Mouse (Mus musculus) retina, postnatal 1 day (tissue): ENCODE measurements around the gene Qk.
A peak's percentile ranks its signal among the peaks of the same experiment; 100 is the strongest.

Experiments
- DNase-seq: peaks from one replicate; pipeline ENCODE4 v3.0.0-alpha.2; 2012

The Qk gene

DNA sequence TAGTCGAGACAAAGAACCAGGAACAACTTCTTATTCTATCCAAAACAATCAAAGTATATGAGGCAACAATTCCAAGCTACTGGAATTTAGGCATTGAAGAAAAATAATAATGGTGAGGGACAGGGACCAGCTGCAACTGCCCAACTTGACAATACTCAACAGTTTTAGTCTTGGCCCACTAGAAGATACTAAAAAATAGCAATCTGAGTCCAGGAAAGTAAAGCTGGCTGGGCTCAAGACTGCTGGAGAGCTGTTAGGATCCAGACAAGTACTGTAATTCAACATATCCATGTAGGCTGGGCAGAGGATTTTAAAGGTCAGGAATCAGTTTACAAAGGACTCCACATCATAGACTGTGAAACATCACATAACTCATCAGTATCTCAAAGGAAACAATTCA, 79.6 kb downstream of the Qk start:
- no peak for DNase-seq

DNA sequence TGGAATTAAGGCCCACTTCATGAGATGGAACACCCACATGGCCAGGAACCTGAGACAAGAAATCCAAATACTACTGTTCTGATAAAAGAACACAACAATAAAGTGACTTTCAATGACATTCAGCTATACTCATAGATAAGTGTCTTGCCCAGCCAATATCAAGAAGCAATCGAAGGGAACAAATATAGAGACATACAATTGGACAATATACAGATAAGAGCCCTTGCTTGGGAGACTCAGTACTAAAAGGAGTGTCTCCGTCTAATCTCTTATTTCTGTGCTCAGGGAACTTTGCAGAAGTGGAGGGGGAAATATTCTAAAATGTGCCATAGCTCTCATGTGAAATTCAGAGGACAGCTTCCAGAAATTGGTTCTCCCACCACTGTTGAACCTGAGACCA, 83.1 kb downstream of the Qk start:
- no peak for DNase-seq

DNA sequence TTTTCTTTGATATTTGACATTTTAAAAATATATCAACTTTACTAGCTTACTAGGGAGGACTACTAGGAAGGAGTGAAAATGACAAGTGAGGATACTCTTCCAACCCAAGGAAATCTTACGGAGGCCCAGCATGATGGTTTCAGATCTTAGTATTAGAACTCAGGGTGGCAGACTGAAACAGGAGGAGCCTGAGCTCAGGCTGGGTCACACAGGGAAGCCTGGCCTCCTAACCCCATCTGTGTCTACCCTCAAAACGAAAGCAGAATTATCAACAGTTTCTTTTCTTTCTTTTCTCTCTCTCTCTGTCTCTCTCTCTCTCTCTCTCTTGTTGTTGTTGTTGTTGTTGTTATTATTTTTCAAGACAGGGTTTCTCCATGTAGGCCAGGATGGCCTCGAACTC, 87.2 kb downstream of the Qk start:
- no peak for DNase-seq

DNA sequence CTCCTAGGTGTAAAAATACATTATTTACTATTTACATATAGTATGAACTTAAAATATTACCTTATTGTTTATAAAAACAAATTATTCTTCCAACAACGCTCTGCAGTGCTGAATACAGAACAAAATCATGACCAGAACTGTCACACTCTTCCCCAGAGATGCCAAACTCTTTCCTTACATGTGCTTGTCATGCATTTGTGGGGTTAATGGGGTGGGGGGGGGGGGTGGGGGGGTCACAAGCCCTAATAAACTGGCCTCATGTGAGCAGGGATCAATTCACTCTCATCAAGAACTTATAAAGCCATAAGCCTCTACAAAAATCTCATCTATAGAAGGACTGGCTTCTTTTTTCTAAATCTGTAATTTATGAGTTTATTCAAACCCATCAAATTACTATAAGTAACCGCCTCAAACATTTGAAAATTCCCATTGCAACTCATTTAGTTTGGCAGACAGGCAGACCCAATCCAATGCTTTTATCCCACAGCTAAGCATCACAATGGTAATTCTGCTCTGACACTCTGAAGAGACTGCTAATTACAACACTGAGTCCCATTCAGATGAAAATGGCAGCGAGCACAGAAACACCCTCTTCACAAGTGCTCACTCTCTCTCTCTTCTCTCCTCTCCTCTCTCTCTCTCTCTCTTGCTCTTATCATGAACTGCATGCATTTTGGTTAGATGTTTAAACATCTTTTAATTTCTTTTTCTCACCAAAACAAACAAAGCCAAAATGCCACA, 91.7 kb downstream of the Qk start:
- peak; percentile 11 for DNase-seq

DNA sequence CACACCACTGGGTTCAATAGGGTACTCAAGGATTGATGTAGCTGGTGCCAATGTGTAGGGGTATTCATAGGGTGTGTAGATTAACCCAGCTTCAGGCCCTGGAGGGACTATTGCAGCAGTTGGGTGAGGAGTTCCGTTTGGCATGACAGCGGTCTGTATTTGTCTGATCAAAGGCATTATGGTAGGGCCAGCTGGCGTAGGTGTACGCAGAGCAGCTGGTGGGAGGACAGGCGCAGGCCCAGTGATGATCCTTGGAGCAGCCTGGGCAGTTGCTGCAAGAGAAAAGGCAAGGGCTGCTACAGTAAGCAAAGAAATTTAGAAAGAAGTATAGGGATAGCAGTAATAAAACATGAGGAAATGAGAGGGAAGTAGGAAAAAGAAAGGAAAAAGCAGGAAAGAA, 103.5 kb downstream of the Qk start:
- no peak for DNase-seq

DNA sequence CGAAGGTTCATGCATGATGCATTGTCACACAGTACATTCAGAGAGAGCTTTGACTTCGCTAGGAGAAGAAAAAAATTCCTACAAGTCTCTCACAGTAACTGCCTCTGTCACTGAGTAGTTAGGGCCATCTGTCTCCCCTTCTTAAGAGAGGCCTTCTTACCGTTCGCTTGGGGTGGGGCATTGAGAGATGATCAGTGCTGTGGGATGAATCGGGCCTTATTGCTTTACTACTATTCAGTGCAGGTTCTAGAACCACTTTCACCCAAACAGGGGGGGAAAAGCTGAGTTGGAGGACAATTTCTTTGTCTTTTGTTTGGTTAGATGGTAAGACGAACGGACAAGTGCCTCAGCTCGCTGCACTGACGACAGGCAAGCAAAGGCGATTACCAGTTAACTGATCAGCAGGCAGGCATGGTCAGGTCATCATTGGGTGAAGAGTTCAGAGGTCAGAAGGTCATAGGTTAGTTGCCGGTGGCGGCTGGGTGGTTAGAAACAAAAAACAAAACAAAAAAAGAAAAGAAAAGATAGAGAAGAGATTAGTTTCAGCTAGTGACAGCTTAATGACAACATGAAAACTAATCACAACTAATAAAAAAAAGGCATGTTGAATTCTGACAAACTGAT, 110.4 kb downstream of the Qk start:
- DNase-seq: peak; percentile 43

DNA sequence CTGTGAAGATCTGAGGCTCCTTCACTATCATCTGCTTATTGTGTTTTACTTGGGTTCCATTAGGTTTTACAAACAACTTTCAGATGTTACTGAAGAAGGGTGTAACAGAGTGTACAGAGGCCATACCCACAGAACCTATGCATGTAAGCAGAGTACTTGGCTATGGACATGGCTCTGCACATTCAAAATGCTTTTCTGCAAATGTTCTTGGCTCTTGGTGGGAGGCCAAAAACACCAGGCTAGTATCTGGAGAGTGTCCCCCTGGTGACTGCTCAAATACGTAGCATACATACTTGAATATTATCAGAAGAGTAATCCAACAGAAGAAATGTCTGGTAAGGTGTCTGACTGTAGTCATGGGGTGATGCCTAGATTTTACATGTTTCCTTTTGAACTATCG, 121.0 kb downstream of the Qk start:
- DNase-seq: no peak

DNA sequence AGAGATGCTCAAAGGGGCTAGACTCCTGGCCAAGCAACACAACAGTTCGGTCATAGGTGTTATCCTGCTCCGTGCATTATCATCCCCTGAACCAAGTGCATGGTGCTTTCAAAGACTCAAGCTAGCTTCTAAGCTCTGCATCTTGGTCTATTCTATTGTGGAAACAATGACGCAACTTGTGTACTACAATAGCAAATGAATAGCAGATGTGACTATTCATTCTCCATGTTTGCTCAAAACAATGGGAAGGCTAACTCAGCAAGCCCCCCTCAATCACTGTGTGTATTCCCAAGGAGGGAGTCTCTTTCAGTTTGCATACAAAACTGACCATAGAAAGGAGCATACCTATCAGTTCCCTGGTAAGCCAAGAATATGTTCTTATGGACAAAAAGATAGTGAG, 121.4 kb downstream of the Qk start:
- no peak for DNase-seq

DNA sequence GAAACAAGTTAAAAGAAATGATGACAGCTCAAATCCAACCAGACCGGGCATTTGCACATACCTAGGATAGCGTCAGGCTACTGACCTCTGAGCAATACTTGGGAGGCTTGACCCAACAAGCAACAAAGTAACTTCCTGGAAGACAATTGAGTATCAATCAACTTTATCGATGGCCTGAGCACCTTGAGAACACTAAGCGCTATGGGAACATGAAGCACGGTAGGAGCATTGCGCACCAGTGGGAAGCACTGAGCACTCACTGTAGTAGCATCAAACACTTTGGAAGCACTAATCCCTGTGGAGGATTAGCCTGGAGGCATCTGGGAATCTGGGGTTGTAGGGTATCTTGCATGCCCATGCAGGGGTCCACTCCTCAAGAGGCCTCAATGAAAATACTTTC, 124.0 kb downstream of the Qk start:
- DNase-seq: no peak

DNA sequence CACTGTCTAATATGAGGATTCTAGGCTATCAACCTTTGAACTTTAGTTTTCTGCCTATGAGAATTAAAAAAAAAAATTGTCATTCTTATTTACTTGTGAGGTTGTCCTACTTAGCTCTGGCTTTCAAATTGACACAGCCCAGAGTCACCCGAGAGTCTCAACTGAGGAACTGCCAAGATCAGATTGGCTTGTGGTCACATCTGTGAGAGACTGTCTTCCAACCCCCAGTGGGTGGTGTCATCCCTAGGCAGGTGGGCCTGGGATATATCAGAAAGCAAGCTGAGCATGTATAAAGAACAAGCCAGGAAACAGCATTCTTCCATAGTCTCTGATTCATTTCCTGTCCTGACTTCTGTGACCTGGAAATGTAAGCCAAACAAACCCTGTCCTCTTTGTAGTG, 128.8 kb downstream of the Qk start:
- no peak for DNase-seq

DNA sequence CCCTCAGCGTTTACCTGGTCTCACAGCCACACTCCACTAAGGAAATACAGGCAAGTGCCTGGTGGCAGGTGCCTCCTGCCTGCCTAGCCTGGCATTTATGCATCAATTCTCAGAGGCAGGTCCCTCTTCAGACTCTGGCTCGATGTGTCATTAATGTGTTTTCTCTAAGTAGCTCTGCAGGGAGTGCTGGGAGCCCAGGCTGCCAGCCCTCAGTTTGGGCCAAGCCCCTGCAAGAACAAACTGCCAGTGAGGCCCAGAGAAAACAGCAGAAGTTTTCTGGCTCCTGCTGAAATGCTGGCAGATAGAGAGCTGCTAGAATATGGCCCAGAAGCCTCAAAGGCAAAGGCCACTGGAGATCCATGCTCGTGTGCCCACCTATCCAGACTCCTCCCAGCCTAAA, 131.2 kb downstream of the Qk start:
- DNase-seq: no peak

DNA sequence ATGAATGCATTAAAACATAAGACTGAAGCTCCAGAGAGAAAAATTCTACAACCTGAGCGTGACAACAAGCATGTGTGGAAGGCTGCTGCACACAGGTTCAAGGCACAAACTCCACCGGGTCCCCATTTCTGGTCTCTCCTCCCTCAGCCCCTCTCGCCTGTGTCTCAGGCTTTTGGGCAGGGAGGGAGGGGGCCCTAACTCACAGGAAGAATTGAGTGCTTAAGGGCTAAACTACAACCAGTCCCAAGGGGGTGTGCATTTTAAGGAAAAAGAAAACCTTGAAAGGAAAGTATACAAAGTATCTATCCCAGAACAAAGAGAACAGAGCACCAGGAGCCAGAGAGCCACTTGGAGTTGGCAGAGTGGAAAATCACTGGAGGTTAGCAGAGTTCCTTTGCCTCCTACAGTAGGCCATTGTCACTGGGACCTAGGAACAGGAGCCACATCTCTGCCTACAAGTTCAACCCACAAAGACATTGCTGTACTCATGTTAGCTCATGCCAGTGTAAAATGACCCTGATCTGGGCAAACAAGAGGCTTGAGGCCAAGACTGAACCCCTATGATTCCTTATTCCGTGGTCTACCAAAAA, 132.1 kb downstream of the Qk start:
- DNase-seq: no peak

DNA sequence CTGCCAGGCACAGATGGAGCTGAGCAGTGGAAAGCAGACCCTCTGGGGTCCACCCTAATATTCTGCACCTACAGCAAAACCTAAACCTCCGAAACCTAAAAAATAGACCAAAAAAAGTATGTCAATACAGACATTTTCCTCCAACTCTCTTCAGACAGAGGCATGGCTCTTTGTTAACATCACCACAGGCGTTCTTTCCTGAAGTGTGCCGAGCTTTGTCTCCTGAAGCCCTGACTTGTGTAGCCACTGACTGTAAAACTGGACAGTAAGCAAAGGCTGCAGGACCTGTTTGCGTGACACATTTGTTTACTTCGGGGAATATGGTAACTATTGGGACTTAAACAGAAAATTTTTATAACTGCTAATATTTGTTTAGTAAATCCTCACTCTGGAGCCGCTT, 137.9 kb downstream of the Qk start:
- no peak for DNase-seq

DNA sequence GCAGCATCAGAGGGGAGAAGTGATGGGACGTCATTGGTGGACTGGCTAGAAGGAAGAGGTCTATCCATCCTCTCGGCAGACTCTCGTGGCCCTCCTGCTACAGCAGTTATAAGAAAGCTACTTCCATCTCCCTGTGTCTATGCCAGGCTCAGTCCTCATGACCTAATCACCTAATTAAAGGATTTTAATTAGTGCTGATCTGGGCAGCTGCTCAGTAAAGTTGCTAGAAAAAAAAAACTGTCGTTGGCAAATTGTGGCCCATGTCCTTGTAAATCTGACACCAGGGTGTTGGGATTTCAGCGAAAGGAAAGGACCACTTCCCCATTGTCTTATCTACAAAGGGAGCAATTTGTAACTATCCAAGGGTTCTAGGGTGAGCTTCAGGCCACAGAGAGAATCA, 142.6 kb downstream of the Qk start:
- peak; percentile 81 for DNase-seq

DNA sequence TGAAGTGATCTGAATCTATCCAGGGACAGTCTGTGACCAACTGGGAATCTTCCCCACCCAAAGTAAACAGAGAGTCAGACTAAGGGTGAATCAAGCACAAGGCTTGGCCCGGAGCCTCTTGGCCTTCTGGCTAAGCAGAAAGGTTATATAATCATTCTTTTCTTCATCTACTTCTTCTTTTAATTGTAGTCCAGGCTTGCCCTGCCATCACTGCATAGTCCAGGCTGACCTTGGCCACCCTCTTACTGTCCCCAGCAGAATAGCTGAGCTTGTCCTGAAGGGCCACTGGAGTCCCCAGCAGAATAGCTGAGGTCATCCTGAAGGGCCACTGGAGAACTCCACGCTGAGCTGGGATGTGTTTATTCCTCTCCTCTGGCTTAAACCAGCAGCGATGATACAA, 158.4 kb downstream of the Qk start:
- DNase-seq: no peak

DNA sequence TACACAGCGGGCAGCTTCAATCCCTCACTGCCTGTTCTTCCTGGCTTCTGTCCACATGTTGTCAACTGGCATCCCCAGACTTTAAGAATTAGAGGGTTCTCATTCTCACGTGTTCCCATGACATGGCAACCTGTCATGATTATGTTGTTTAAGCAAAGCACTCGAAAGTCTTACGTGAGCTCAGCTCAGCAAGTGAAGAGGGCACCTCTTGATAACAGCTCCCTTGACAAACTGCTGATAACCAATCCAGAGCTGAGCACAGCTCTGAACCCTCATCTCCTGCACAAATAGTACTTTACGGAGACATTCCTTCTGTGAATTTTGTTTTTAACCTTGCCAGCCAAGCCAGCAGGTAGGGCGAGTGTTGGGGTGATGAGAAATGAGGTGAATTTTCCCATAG, 159.2 kb downstream of the Qk start:
- no peak for DNase-seq

DNA sequence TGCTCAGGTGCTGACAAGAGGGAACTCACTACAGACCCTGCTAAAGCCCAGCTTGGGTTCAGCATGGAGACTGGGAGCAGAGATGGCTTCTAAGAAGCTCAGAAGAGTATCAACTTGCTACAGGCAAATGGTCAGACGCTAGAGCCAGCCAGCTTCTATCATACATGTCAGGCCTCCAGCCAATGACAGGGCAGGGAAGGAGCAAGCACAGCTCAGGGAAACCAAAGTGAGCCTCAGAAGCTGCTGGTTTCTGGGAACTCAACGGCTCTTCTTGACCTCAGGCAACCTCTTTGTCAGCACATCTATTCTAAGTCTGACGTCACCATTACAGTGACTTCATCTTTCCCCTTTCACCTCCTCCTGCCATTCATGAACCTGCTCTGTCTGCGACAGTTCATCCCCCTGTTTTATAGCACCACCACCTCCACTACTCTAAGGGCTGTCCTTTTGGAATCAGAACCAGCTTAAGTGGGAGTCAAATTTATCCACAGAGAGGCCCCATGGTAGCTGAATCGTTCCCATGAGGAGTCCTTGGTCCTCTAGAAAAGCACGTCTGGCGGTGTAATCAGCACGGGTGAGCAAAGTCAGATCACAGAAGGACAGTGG, 166.7 kb downstream of the Qk start:
- DNase-seq: no peak
